Mouse (Mus musculus): Measurements from ENCODE around the gene Eif2d. TPM values are rescaled to one million over a fixed set of nuclear protein-coding genes. Genes with fewer than 3 reads are reported as not detected.

Gene Eif2d
- polyA plus RNA-seq, 1 experiment, result 45.1 TPM

GRCm38 (mm10) chr1:131184253-131184955, 31.4 kb downstream of the Eif2d start:
- DNase-seq (ENCODE audit: low spot score), result no peak

- DNase-seq (ENCODE audit: low spot score), result no peak
Measured at GRCm38 (mm10) chr1:131184956-131185660, 32.1 kb downstream of the Eif2d start.

DNA sequence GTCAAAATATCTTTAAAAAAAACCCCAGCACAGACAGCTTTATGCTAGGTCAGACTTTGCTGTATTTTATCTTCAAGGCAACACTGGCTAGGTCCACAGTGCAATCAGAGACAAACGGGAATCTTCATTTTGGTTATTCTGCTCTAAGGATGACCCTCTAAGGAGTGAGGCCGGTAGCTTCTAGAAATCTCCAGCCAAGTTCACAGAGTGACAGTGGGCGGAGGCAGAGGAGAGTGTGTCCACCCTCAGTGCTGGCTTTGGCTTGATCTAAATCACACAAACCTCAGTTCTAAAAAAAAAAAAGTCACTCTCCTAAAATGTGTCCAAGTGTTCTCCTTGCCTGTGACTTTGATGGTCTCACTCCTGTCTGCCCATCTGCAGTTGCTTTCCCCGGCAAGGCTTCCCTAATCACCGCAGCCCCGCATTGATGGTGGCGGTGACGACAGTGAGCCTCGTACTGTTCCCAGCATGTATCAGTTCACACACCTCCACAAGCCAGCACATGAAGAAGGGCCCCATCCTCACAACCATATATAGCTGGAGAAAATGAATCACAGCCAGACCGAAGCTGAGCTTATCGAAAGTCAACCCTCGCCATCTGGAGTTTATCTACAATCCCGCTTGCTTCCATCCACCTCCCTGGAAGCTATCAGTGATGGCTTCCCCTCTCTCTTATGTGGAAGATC, 33.0 kb downstream of the Eif2d start:
- DNase-seq (ENCODE audit: low spot score), result no peak

DNA sequence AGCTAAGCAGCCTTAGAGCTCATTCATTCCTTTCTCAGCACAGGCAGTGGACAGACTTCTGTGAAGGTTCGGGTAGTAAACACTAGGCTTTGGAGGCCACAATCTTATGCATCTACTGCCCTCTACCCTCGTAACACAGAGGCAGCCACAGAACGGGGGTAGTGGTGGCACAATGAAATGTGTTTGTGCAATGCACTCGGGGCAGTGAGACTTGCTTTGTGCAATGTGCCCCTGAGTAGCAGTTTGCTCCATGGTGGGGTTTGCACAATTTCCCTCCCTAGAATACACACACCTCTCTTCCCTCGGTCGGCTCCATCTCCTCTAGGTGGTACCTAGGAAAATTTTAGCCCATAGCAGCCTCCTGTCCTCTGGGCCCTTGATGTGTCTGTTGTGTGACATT, 34.0 kb downstream of the Eif2d start:
- no peak for DNase-seq (ENCODE audit: low spot score)

DNA sequence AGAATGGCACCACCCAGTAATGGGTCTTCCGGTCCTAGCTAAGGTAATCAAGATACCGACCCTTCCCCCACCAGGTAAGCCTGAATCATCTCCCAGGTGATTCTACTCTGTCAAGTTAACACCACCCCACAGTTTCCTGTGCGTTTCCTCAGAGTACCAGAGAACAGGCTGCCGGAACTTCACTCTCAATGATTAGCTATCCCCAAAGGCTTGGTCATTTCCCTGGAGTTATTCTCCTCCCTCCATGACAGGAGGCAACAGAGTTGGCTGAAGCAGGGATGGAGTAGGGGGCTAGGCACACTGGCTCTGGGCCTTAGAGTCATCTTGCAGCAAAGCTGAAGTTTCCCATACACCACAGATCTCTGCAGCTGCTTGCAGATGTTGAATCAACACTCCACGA, 34.9 kb downstream of the Eif2d start:
- DNase-seq (ENCODE audit: low spot score), result no peak

- no peak for DNase-seq (ENCODE audit: low spot score)
Measured at GRCm38 (mm10) chr1:131188655-131189054, 35.7 kb downstream of the Eif2d start.

- DNase-seq (ENCODE audit: low spot score), result no peak
Measured at GRCm38 (mm10) chr1:131193746-131194145, 40.8 kb downstream of the Eif2d start.

DNA sequence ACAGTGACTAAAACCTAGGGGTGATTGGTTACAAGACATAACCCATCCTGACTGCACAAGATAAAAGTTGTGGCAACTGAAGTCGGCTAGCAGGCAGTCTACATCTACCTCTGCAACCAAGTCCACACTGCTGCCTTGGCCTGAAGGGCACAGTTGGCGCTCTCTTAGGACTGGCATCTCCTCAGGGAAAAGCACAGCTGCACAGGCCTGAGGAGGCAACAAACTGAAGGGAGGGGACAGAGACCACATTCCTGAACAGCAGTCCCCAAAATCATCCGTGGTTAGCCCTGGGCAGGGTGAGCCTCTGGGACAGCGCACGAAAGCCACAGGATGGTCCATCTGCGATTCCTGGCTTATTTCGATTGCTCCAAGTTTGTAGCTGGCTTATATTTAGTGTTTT, 42.7 kb downstream of the Eif2d start:
- no peak for DNase-seq (ENCODE audit: low spot score)

GRCm38 (mm10) chr1:131196107-131196506, 43.1 kb downstream of the Eif2d start:
- no peak for DNase-seq (ENCODE audit: low spot score)

DNA sequence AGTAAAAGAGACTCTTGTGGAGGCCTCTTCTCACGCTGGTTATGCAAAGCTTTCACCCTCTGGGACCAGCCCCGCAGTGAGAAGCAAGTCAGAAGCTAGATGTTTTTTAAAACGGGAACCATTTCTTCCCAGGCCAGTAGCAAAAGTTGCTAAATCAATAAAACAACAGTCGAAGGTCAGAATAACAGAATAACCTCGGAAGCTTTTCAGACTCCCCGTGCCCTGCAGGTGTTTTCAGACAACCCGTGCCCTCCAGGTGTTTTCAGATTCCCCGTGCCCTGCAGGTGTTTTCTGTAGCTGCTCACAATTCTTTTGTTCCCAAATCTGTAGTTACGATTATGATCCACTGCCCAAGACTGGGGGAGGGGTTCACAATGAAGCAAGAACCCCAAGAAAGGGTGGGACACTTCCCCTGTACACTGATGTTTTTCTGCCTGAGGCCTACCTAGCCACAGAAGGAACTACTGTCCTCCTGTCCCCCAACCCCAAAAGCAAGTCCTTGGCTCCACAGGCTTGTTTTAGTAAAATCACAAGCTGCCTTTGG, 45.5 kb downstream of the Eif2d start:
- no peak for DNase-seq (ENCODE audit: low spot score)

- no peak for DNase-seq (ENCODE audit: low spot score)
Measured at GRCm38 (mm10) chr1:131199118-131199821, 46.3 kb downstream of the Eif2d start.

DNA sequence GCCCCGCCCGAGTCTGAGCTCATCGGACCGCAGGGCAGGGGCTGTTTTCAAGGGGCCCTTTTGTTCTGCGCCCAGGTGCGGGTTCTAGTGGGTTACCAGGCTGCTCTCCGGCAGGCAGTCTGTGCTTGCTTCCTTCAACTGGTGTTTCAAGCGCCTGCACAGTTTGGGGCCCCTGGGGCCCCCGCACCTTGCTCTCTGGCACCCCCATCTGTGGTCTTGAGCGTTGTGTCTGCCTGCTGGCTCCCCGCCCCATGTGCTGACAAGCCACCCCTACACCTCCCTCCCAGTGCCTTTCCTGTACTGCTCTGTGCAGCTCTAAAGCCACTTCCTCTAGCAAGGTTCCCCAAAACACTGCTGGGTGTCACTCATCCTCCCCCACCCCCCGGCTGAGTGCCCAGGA, 47.0 kb downstream of the Eif2d start:
- DNase-seq (ENCODE audit: low spot score), result no peak

- DNase-seq (ENCODE audit: low spot score), result no peak
Measured at GRCm38 (mm10) chr1:131200588-131200987, 47.6 kb downstream of the Eif2d start.

DNA sequence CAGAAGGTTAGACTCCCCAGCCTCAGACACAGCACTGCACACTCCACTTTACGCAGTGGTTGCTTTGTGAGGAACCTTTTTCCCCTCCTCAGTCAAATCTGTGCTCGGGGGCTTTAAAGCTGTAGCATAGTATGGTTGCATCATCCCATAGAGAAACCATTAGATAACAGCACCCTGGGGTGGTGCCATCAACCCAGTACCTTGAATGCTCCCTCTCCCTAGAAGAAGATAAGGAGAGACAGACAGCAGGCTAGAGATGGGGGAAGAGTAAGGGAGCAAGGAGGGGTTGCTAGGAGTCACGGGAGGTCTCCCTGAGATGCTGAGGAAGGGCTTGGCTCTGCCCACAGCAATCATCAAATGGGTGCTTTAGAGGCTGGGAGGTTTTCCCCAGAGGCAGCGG, 48.4 kb downstream of the Eif2d start:
- no peak for DNase-seq (ENCODE audit: low spot score)

GRCm38 (mm10) chr1:131204461-131204860, 51.5 kb downstream of the Eif2d start:
- DNase-seq (ENCODE audit: low spot score), result no peak

DNA sequence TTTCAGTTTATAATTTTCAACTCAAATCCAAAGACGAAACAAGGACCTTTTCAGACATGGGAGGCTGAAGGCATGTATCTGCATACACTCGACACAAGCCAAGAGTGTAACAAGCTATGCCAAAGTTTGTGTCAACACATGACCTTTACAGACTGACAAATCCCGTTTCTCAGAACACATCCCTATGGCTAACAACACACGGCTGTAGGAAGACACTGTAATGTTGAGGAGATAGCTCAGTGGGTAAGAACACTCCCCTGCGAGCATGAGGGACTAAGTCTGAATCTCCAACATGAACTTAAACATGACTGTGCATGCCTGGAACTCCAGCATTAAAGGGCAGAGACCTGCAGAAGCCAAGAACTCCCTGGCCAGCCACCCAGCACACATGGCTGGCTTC, 53.4 kb downstream of the Eif2d start:
- DNase-seq (ENCODE audit: low spot score), result no peak

DNA sequence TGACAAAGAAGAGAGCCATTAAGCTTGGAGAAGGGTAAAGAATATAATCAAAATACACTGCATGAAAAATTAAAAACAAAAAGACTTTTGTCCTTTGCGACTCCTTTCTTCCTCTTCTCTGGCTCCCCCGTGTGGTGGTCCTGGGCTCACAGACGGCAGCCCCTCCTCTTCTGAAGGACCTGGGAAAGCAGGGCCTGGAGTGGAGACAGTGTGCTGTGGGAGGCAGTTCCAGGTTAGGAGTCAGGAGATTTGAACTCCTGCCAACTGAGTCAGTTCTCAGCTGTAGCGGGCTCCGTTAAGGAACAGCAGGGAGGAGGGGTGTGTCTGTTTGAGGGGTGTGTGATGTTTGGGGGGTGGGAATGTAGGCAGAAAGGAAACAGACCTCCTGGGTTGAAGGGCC, 54.5 kb downstream of the Eif2d start:
- no peak for DNase-seq (ENCODE audit: low spot score)

DNA sequence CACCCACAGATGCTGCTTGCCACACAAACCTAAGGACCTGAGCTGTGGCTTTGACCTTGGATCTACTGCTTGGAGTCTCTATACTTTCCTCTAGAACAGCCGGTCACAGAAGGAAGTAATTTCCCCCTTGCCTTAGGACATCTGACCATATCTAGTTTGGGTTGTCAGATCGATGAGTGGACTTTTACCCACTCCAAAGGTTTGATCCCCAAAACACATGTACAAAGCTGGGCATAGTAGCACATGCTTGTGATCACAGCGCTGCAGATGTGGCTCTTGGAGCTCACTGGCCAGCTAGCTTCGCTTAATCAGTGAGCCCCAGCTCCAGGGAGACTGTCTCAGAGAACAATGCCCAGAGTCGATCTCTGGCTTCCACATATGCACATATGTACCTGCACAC, 55.1 kb downstream of the Eif2d start:
- no peak for DNase-seq (ENCODE audit: low spot score)

DNA sequence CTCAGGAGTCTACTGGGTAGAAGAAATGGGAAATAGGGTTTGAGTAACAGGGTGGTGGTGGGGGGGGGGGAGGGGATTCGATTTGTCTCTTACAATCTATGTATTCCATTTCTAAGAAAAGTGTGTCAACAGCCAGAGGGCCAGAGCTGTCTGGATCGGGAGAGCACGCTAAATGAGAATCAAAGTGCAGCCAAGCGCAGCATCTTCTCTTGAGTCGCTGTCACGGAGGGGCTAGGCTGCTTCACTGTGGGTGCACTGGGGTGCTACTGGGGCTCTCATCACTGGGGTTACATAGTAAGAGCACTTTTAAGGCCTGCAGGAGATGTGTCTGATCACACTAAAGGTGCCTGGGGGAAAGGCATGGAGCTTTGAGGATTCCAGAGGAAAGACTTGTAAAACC, 55.8 kb downstream of the Eif2d start:
- no peak for DNase-seq (ENCODE audit: low spot score)

GRCm38 (mm10) chr1:131209971-131210426, 57.0 kb downstream of the Eif2d start:
- no peak for DNase-seq (ENCODE audit: low spot score)

DNA sequence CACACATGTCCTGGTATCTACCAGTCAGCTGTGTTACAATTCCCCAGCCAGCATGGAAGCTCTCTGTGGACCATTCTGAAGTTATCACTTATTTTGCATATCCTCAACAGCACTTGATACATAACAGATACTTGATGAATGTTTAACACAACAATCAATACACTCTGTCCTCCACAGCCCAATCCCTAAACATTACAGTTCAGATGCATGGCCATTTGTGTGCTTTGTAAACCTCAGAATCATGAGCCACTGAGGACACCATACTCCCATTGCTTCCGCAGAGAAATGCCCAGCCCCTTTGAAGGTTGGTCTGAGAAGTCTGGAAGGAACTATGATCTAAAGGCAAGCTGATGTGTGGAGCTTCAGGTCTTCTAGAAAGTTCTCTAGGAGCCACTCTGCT, 58.7 kb downstream of the Eif2d start:
- DNase-seq (ENCODE audit: low spot score), result no peak

DNA sequence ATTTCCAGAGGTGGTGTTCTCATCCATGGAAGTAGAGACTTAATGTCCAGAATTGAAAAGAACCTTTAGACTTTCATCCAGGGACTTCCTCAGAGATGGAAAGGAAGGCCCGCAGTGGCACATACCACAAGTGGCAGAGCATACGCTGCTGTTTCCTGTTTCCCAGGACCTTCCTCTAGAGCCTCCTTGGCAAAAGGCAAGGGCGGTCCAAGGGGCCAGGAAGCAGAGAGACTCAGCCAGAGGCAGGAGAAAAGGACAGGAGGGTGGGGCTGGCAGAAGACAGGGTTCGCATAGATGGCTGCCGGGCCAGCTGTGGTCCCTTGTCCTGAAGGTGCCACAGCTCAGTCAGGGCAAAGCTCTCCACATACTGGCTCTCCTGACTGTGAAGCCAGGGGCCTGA, 60.0 kb downstream of the Eif2d start:
- no peak for DNase-seq (ENCODE audit: low spot score)

Data from urinary bladder, adult 2 months (tissue).